Mouse (Mus musculus): Measurements from ENCODE around the gene Icam4. TPM values are rescaled to one million over a fixed set of nuclear protein-coding genes. Genes with fewer than 3 reads are reported as not detected.

The Icam4 gene
- polyA plus RNA-seq (2012; fragmentation: generic; extraction: Trizol), result 0.73 TPM

DNA sequence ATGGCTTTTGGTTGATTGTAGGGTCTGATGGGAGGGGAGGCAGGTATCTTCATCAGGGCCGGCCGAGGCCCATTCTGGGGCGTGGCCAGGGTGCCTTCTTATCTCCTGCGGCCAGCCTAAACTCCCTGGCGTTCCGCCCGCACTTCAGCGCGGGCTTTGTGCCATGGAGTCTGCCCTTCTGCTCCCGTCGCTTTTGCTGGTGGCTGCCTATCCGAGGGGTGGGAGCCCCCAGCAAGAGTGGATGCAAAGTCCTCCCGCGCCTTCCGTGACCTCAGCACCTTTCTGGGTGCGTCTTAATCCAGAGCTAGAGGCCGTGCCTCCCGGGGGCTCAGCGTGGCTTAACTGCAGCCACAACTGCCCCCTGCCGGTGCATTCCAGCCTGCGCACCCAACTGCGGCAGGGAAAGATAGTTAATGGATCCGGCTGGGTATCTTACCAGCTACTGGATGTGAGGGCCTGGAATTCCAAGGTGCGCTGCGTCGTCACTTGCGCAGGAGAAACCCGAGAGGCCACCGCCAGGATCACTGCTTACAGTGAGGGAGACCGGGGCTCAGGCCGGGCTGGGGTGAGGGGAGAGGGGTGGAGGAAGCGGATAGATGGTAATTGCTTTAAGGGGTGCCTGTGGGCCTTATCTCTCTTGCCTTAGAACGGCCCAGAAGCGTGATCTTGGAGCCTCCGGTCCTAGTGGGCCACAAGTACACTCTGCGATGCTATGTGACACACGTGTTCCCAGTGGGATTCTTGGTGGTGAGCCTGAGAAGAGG is at the start of gene Icam4:
TSS of gene Icam4 (plus strand) at position 83 of the 764 bp plus-strand sequence.
- H3K4me3 ChIP-seq, result peak within 1 kb of the TSS; percentile 45
- no peak within 1 kb of the TSS for H3ac ChIP-seq (ENCODE audit: control insufficient read depth, insufficient read length)
- H3K79me2 ChIP-seq (ENCODE audit: control insufficient read depth, insufficient read depth), result no peaks in the 10 kb centered on the region
- H3K36me3 ChIP-seq (ENCODE audit: control insufficient read depth, insufficient read depth), result no peaks in the 10 kb centered on the region
- H3K27me3 ChIP-seq (ENCODE audit: control insufficient read depth, insufficient read depth, insufficient read length), result peaks cover 4% of the 10 kb centered on the region
- TF ChIP-seq MYOD1 (IDR thresholded peaks at IDR 0.05; ENCODE audit: control insufficient read depth in 1 of 3, insufficient read length in 2 of 3, low read depth in 2 of 3) (peak in 1 of 3 experiments; percentile 12), POLR2AphosphoS2 (IDR thresholded peaks at IDR 0.05; ENCODE audit: insufficient read length, low read depth) (no peak), E2F4 (IDR thresholded peaks at IDR 0.05; ENCODE audit: insufficient read depth) (no peak)
- H3K4me2 ChIP-seq (ENCODE audit: low read depth), result peak within 1 kb of the TSS; percentile 100

DNA sequence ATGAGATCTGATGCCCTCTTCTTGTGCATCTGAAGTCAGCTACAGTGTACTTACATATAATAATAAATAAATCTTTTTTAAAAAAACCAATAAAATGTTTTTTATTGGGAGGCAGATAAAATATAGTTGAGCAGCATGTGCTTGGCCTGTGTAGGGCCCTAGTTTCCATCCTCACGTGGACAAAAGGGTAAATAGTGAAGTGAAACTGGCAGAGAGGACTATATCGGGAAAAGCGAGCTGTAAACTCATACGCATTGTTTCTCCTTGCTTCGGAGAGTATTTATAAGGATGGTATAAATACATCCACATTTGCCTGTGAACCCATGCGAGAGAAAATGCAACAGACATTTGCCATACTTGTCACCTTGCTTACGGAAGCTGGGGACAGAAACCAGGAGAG is 49.4 kb upstream of the Icam4 start:
- H3K4me2 ChIP-seq (ENCODE audit: low read depth), result no peak overlapping the region
- peaks cover 8% of the 10 kb centered on the region for H3K79me2 ChIP-seq (ENCODE audit: control insufficient read depth, insufficient read depth)
- no peak for TF ChIP-seq TCF3 (IDR thresholded peaks at IDR 0.05; ENCODE audit: insufficient read length, low read depth)
- TF ChIP-seq TCF12 (IDR thresholded peaks at IDR 0.05; ENCODE audit: insufficient read depth, poor library complexity, severe bottlenecking), result no peak
- no peak for TF ChIP-seq REST (IDR thresholded peaks at IDR 0.05; ENCODE audit: insufficient read depth, insufficient read length)
- no peak for TF ChIP-seq USF1 (IDR thresholded peaks at IDR 0.05; ENCODE audit: low read depth)
- TF ChIP-seq E2F4 (IDR thresholded peaks at IDR 0.05; ENCODE audit: insufficient read depth), result no peak
- TF ChIP-seq SRF (IDR thresholded peaks at IDR 0.05; ENCODE audit: control insufficient read depth, insufficient read length, low read depth), result no peak
- no peak for TF ChIP-seq MYOD1 (IDR thresholded peaks at IDR 0.05; ENCODE audit: control insufficient read depth in 1 of 3, insufficient read length in 2 of 3, low read depth in 2 of 3)
- TF ChIP-seq MYOG (IDR thresholded peaks at IDR 0.05; ENCODE audit: control insufficient read depth in 1 of 3, insufficient read depth in 1 of 3, insufficient read length in 2 of 3, low read depth in 2 of 3), result no peak
- TF ChIP-seq CEBPB (IDR thresholded peaks at IDR 0.05; ENCODE audit: insufficient read depth, poor library complexity, severe bottlenecking), result no peak
- TF ChIP-seq POLR2AphosphoS2 (IDR thresholded peaks at IDR 0.05; ENCODE audit: insufficient read length, low read depth), result no peak
- TF ChIP-seq MAX (IDR thresholded peaks at IDR 0.05; ENCODE audit: low read depth), result no peak
- TF ChIP-seq POLR2A (IDR thresholded peaks at IDR 0.05; ENCODE audit: insufficient read length, low read depth), result no peak
- no peak overlapping the region for H3ac ChIP-seq (ENCODE audit: control insufficient read depth, insufficient read length)
- H3K27me3 ChIP-seq (ENCODE audit: control insufficient read depth, insufficient read depth, insufficient read length), result no peaks in the 10 kb centered on the region
- no peaks in the 10 kb centered on the region for H3K36me3 ChIP-seq (ENCODE audit: control insufficient read depth, insufficient read depth)
- H3K4me3 ChIP-seq, result no peak overlapping the region

DNA sequence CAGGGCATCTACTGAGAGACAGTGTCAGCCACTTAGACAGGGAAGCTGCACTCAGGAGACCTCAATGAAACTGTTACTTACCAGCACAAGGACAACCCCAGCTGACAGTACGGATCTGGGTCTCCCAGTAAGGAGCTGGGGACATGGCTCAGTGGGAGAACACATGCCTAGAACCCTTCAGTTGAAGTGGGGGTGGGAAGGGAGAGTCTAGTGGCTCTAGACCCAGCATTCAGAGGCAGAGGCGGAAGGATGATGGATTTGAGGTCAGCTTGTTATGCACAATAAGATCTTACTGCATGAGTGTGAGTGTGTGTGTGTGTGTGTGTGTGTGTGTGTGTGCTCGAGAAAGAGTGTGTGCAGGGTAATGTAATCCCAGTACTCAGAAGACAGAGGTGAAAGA is 47.0 kb upstream of the Icam4 start:
- H3ac ChIP-seq (ENCODE audit: control insufficient read depth, insufficient read length), result no peak overlapping the region
- H3K36me3 ChIP-seq (ENCODE audit: control insufficient read depth, insufficient read depth), result no peaks in the 10 kb centered on the region
- H3K4me2 ChIP-seq (ENCODE audit: low read depth), result no peak overlapping the region
- TF ChIP-seq REST (IDR thresholded peaks at IDR 0.05; ENCODE audit: insufficient read depth, insufficient read length) (no peak), MYOG (IDR thresholded peaks at IDR 0.05; ENCODE audit: control insufficient read depth in 1 of 3, insufficient read depth in 1 of 3, insufficient read length in 2 of 3, low read depth in 2 of 3) (no peak), TCF12 (IDR thresholded peaks at IDR 0.05; ENCODE audit: insufficient read depth, poor library complexity, severe bottlenecking) (no peak), TCF3 (IDR thresholded peaks at IDR 0.05; ENCODE audit: insufficient read length, low read depth) (no peak), MYOD1 (IDR thresholded peaks at IDR 0.05; ENCODE audit: control insufficient read depth in 1 of 3, insufficient read length in 2 of 3, low read depth in 2 of 3) (no peak), CEBPB (IDR thresholded peaks at IDR 0.05; ENCODE audit: insufficient read depth, poor library complexity, severe bottlenecking) (no peak), MAX (IDR thresholded peaks at IDR 0.05; ENCODE audit: low read depth) (no peak), E2F4 (IDR thresholded peaks at IDR 0.05; ENCODE audit: insufficient read depth) (no peak), POLR2A (IDR thresholded peaks at IDR 0.05; ENCODE audit: insufficient read length, low read depth) (no peak), SRF (IDR thresholded peaks at IDR 0.05; ENCODE audit: control insufficient read depth, insufficient read length, low read depth) (no peak), POLR2AphosphoS2 (IDR thresholded peaks at IDR 0.05; ENCODE audit: insufficient read length, low read depth) (no peak), USF1 (IDR thresholded peaks at IDR 0.05; ENCODE audit: low read depth) (no peak)
- no peaks in the 10 kb centered on the region for H3K27me3 ChIP-seq (ENCODE audit: control insufficient read depth, insufficient read depth, insufficient read length)
- H3K4me3 ChIP-seq, result no peak overlapping the region
- no peaks in the 10 kb centered on the region for H3K79me2 ChIP-seq (ENCODE audit: control insufficient read depth, insufficient read depth)

DNA sequence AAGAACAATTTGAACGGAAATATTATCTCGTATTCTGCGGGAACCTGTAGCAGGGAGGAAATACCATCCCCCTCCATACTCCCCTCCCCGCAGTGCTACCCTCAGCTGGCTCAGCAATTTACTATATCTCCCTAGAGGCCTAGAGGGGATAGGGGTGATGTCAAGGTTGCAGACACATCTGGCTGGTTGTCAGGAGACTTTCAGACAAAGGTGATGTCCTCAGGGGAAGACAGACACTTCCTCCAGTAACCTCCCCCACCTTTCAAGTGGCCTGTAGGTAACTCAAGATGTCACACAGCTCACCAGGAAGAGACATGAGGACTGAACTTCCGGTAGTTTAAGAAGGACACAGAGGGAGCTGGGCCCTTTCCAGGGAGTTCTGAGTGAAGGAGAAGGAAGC is 46.0 kb upstream of the Icam4 start:
- Histone ChIP-seq H3K4me2 (ENCODE audit: low read depth) (no peak overlapping the region), H3K79me2 (ENCODE audit: control insufficient read depth, insufficient read depth) (no peaks in the 10 kb centered on the region), H3K36me3 (ENCODE audit: control insufficient read depth, insufficient read depth) (no peaks in the 10 kb centered on the region), H3ac (ENCODE audit: control insufficient read depth, insufficient read length) (no peak overlapping the region), H3K27me3 (ENCODE audit: control insufficient read depth, insufficient read depth, insufficient read length) (peaks cover 5% of the 10 kb centered on the region), H3K4me3 (no peak overlapping the region)
- TF ChIP-seq POLR2A (IDR thresholded peaks at IDR 0.05; ENCODE audit: insufficient read length, low read depth) (no peak), E2F4 (IDR thresholded peaks at IDR 0.05; ENCODE audit: insufficient read depth) (no peak), TCF3 (IDR thresholded peaks at IDR 0.05; ENCODE audit: insufficient read length, low read depth) (no peak), REST (IDR thresholded peaks at IDR 0.05; ENCODE audit: insufficient read depth, insufficient read length) (no peak), MAX (IDR thresholded peaks at IDR 0.05; ENCODE audit: low read depth) (no peak)

Measured in myocyte (in vitro differentiated cells).